Mouse (Mus musculus) Patski (cell line): ENCODE results near the gene Cda. TPM values are rescaled to one million over a fixed set of nuclear protein-coding genes. Genes with fewer than 3 reads are reported as not detected.

ENCODE experiments used
- ATAC-seq: fragments of 100-300 bp; one replicate; pipeline ENCODE4 v1.8.0; 2021
- CTCF ChIA-PET: fragments of 350-600 bp; sonication (Branson Sonifier 250); formaldehyde crosslinking; loops from one replicate; lab custom pipeline; 2022; ENCODE audit warnings: inconsistent platforms; lab: Charles Lee
- POLR2A ChIA-PET: fragments of 350-600 bp; sonication (Branson Sonifier 250); formaldehyde crosslinking; loops from one replicate; lab custom pipeline; 2022; ENCODE audit warnings: antibody characterized with exemption, inconsistent platforms; lab: Charles Lee
- DNase-seq: peaks from one replicate; pipeline ENCODE4 v3.0.0-alpha.2; 2011; ENCODE audit warnings: low read depth, low spot score
- H3K27me3 ChIP-seq: fragments of 371-371 bp; one replicate; pipeline ENCODE4 v1.5.1; 2021
- CTCF ChIP-seq: fragments of 100-300 bp; IDR thresholded peaks from one replicate; pipeline ENCODE4 v1.5.1; 2021
- in situ Hi-C: fragments of 300-500 bp; cut with MboI; formaldehyde crosslinking; loops from 3 replicates; pipeline ENCODE4 v1.11.1; 2018; ENCODE audit warnings: low pct_unique_long_range_greater_than_20kb, mixed read lengths
- polyA plus RNA-seq: library from polyadenylated mRNA; unstranded; gene quantifications from one replicate; pipeline ENCODE4 v1.2.3, GENCODE M21; 2021

Gene Cda
- polyA plus RNA-seq, 1 experiment from 2014 or later = 0.32 TPM

DNA sequence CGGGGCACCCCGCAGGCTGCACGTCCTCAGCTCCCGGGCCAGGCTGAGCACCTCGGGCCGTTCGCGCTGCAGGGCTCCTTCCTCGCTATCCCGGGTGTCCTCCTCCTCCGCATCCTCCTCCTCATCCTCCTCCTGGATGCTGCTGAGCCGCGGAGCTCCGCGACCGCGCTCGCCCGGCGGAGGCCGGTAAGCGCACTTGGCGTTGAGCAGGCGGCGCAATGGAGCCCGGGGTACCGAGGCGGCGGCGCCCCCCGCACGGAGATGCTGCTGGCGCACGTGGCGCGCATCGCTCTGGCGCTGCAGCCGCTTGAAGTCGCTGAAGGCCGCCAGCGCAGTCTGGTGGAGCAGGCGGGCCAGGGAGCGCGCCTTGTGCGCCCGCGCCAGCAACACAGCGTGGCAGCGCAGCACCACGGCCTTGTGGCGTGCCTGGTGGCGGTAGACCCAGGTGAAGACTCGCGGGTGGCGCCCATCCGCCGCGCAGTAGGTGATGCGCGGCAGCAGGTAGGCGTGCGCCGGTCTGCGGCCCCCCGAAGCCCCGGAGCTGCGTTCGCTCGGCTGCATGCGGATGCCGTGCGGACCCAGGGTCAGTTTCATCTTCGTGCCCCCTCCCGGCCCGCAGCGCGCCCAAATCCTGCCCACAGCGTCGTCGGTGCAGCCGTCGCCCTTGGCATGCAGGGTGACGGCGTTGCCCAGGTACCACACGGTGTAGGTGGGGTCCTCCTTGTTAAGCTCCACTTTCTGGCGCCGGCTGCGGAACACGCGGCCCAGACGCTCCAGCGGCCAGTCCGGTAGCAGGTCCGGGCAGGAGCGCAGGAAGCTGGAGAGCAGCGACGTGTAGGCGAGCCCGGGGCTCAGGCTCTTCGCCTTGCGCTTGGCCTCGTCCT, 27.5 kb upstream of the Cda start:
- DNase-seq = no peak
- peaks cover 29% of the 10 kb centered on the region for H3K27me3 ChIP-seq
- no peak for TF ChIP-seq CTCF
- CTCF ChIA-PET = no interaction called here
- in situ Hi-C loops = no loop called here
- no peak for ATAC-seq
- POLR2A ChIA-PET = no interaction called here

DNA sequence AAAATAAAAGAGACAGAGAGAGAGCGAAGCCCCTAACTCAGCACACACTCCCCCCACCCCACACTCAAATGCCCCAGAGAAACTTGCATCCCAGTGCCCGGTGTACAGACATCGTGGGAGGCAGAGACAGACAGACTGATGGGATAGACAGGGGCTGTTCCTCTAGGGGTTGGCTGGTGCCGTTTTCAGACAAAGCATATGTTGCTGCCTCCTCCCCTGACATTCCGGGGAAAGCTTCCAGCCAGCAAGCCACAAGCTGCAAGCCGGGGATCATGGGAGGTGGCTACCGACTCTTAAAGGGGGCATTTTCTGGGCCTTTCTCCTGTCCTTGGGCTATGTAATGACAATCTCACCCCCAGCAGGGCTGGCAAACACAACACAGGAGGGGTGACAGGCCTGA, 25.9 kb upstream of the Cda start:
- TF ChIP-seq CTCF = no peak
- H3K27me3 ChIP-seq = peaks cover 29% of the 10 kb centered on the region
- POLR2A ChIA-PET = no interaction called here
- ATAC-seq (no peak), DNase-seq (no peak)
- CTCF ChIA-PET = no interaction called here
- in situ Hi-C loops = no loop called here

GRCm38 (mm10) chr4:138383789-138384188, 16.0 kb upstream of the Cda start:
- ChIA-PET POLR2A (no interaction called here), CTCF (interaction anchor here (1.6 kb wide), 1 partner anchor 66 kb away, joined by 3 read pairs; no protein-coding TSS in a partner anchor)
- no peak for DNase-seq
- TF ChIP-seq CTCF = no peak
- H3K27me3 ChIP-seq = peaks cover 3% of the 10 kb centered on the region
- ATAC-seq = no peak
- in situ Hi-C loops = no loop called here

DNA sequence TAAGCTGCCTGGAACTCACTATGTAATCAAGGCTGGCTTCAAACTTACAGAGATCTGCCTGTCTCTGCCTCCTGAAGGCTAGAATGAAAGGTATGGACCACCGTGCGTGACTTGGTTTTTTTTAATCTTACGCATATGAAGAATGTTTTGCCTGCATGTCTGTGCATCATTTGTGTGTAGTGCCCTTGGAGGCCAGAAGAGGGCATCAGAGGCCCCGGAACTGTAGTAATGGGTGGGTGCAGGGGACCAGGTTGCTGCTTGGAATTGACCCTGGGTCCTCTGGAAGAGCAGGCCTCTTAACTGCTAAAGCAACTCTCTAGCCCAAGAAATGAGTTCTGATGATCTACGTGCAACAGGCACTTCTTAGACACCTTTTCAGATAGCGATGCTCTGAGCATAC, 14.7 kb upstream of the Cda start:
- peaks cover 3% of the 10 kb centered on the region for H3K27me3 ChIP-seq
- ChIA-PET POLR2A (no interaction called here), CTCF (interaction anchor here (1.4 to 1.7 kb wide), 2 partner anchors 23 to 56 kb away, joined by 3 to 5 read pairs; partner anchors contain the start of gene Pink1)
- no peak for TF ChIP-seq CTCF
- ATAC-seq (no peak), DNase-seq (no peak)
- in situ Hi-C loops = no loop called here

- TF ChIP-seq CTCF = no peak
- in situ Hi-C loops = no loop called here
- ChIA-PET CTCF (interaction anchor here (0.6 to 2.1 kb wide), 4 partner anchors 14 to 61 kb away, joined by 3 to 11 read pairs (median 6); partner anchors contain the start of gene Pink1), POLR2A (no interaction called here)
- ATAC-seq (no peak), DNase-seq (no peak)
- H3K27me3 ChIP-seq = no peaks in the 10 kb centered on the region
Observed at GRCm38 (mm10) chr4:138380132-138380689, 12.4 kb upstream of the Cda start.

GRCm38 (mm10) chr4:138379091-138379840, 11.5 kb upstream of the Cda start:
- ATAC-seq (no peak), DNase-seq (peak; percentile 25)
- in situ Hi-C loops = loop anchor here (5.0 kb wide), 1 partner anchor 62 kb away; no protein-coding TSS in a partner anchor
- peak; percentile 90 for TF ChIP-seq CTCF
- H3K27me3 ChIP-seq = no peaks in the 10 kb centered on the region
- CTCF ChIA-PET = interaction anchor here (0.8 to 2.4 kb wide), 15 partner anchors 11 to 63 kb away, joined by 3 to 11 read pairs (median 5); partner anchors contain the start of genes Cda and Pink1
- POLR2A ChIA-PET = interaction anchor here (1.0 to 1.4 kb wide), 2 partner anchors 41 to 53 kb away, joined by 3 to 4 read pairs; partner anchors contain the start of gene Pink1

- ATAC-seq (no peak), DNase-seq (no peak)
- ChIA-PET POLR2A (no interaction called here), CTCF (interaction anchor here (1.1 to 2.4 kb wide), 2 partner anchors 9 to 58 kb away, joined by 3 to 6 read pairs; partner anchors contain the start of gene Cda)
- TF ChIP-seq CTCF = no peak
- in situ Hi-C loops = loop anchor here (5.0 kb wide), 1 partner anchor 60 kb away; no protein-coding TSS in a partner anchor
- no peaks in the 10 kb centered on the region for H3K27me3 ChIP-seq
Observed at GRCm38 (mm10) chr4:138377526-138377925, 9.7 kb upstream of the Cda start.

GRCm38 (mm10) chr4:138375117-138375516, 7.3 kb upstream of the Cda start:
- TF ChIP-seq CTCF = no peak
- CTCF ChIA-PET = interaction anchor here (1.5 kb wide), 1 partner anchor 56 kb away, joined by 3 read pairs; no protein-coding TSS in a partner anchor
- no peaks in the 10 kb centered on the region for H3K27me3 ChIP-seq
- in situ Hi-C loops = loop anchor here (5.0 kb wide), 1 partner anchor 58 kb away; no protein-coding TSS in a partner anchor
- no peak for ATAC-seq
- DNase-seq = no peak
- POLR2A ChIA-PET = interaction anchor here (0.5 kb wide), 1 partner anchor 19 kb away, joined by 3 read pairs; no protein-coding TSS in a partner anchor

DNA sequence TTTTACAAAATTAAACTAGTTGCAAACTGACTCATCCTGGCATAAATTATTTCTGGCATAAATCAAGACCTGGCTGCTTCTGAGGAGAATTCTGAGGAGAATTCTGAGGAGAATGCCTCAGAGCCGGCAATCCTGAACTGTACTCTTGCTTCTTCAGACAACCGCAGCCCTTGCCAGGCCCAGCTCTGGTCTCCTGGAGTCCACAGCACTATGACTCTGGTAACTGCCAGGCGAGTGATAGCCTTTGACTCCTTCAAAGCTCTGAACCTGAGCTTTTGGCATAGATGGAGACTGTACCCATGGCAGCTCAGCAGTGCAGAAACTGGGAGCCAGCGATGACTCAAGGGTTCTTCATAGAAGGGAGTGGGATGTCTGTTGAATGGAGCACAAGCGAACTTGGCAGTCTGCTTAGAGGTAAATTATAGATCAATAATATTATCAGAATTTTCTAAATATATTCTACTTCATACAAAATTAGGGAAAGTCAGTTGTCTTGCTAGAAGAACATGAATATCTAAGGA, 3.3 kb upstream of the Cda start:
- no peaks in the 10 kb centered on the region for H3K27me3 ChIP-seq
- ChIA-PET POLR2A (no interaction called here), CTCF (no interaction called here)
- ATAC-seq = no peak
- DNase-seq = no peak
- in situ Hi-C loops = loop anchor here (5.0 kb wide), 1 partner anchor 51 kb away; no protein-coding TSS in a partner anchor
- no peak for TF ChIP-seq CTCF
